Mouse (Mus musculus) kidney, postnatal 10 days (tissue): ENCODE measurements around the gene Lnpep.
"Not testable (repeated sequence)": the region's sequence is repeated elsewhere in the genome, so short reads cannot be mapped to it uniquely, and the experiment has no call there.

Experiments
- DNase-seq: peaks from one replicate; pipeline ENCODE4 v3.0.0; 2021; ENCODE audit warnings: mixed read lengths

Gene Lnpep

DNA sequence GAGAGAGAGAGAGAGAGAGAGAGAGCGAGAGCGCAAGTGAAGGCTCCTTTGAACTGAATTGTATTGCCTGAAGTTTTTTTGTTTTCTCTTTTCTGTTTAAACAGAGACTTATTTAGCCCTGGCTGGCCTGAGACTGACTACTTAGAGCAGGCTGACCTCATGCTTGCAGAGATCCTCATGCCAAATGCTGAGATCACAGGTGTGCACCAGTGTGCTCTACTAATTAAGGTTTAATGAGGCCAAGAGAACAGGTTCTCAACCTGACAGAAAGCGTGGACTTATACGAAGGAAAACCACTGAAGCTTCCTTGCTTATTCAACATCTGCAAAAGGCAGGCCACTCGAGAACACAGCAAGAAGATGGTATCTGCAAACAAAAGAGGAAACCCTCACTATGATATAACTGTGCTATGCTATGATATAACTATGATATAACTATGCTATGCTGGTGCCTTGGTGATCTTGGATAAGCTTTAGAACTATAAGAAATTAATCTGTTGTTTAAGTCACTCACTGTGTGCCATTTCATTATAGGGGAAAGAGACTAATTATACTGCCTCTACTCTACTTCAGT is 16.3 kb downstream of the Lnpep start:
- no peak for DNase-seq

DNA sequence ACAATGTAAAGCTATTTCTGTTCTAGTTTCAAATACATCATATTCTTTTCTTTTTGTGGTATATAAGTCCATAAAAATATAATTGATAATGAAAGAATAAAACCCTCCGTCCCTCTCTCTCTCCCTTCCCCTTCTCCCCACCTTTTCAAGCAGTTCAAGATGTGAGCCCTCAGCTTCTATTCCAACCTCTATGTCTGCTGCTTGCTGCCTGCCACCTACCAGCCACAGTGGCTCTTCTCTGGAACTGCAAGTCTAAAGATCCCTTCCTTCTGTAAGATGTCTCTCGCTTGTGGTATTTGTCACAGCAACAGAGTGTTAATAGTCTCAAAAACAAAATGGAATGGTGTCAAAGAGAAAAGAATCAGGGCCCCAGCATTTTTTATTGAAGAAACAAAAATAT is 20.3 kb downstream of the Lnpep start:
- DNase-seq, result no peak

DNA sequence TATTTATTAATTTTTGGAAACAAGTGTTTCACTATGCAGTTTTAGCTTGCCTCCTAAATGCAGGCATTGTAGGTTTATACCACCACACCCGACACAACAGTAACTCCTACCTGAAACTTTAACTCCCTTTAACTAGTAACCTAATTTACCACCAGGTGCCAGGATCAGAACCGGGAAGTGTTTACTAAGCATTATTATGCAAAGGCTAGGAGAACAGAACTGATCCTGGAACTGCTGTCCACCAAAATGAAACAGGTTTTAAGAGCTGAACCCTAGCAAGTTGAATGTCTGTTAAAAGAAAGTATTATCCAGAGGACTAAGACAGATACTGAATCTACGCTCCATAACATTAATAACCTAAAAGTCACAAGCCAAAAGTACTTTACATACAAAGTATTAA is 21.2 kb downstream of the Lnpep start:
- DNase-seq, result no peak

DNA sequence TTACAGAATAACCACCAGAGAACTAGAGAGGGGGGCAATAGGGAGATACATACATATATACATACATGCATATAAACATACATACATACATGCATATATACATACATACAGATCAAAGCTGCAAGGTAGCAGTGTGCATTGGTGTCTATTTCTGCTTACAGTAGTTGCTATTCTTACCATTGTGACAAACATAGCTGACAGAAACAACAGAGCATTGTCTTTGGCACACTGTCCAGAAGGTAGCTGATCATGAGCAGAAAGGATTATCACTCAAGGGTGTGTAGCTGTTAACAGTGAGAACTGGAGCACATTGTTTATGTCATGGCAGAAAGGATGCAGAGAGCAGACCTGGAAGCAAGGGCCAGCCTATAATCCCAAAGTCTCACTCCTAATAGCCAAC is 22.1 kb downstream of the Lnpep start:
- no peak for DNase-seq

DNA sequence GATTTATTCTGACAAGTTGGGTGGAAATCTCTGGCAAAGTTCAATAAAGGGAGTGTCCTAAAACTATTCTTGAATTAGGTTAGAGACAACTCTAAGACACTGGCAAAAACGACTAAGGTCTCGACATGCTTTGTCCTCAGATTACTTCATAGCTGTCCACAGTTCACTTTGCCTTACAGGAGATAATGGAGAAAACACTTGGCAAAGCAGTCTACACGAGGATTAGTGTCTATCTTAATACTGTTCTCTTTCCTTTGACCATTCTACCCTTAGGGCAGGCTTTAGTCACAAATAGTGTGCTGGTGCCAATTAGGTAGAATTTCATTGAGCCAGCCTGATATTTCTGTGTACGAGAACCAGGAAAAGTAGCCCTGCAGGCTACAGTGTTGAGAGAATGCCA is 22.5 kb downstream of the Lnpep start:
- no peak for DNase-seq

DNA sequence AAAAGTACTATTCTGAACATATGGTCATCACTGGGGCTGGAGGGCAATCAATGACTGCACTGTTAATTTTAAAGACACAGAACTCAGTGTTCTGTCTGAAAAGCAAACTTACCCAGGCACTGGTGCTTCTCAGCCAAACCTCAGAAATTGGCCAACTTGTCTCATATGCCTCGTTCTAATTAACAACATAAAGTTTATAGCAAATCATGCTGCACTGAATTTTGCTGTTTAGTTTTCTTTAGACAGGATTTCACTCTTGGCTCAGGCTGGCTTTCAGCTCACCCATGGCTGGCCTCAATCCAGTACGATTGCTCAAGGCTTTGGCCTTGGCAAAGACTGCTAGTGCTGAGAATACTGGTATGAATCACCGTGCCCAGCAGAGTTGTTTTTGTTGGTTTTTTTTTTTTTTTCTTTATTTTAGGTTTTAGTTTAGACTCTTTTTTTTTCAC is 24.0 kb downstream of the Lnpep start:
- peak; percentile 70 for DNase-seq

DNA sequence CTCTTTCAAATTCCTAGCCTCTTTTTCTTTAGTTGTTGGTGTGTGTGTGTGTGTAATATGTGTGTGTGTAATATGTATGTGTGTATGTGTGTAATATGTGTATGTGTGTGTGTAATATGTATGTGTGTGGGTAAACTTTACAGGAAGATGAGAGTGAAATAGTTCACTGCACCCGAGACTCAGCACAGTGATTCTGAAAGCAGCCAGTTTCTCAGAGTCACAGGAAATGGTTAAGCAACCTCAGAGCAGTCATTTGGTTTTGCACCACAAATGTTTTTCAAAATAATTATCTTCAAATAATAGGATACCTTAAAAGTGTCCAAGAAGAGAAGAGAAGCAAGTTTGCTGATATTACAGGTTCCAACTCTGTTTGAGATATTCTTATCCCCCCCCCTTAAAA is 24.8 kb downstream of the Lnpep start:
- DNase-seq, result no peak

DNA sequence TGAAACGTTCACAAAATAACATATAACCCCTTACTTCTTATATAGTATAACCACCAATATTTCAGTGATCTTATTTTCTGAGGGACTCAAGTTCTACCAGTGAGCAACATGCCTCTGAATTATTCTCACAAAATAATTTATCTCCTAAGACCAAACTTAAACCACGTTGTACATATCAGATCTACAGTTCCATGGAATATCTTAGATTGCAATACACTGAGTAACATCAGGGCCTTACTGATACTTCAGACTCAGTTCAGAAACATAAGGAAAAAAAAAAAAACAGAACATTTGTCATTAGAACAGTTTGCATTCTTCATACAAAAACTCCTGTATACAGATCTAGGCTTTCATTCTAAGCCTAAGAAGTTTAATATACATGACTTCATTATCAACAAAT is 26.5 kb downstream of the Lnpep start:
- DNase-seq, result no peak

DNA sequence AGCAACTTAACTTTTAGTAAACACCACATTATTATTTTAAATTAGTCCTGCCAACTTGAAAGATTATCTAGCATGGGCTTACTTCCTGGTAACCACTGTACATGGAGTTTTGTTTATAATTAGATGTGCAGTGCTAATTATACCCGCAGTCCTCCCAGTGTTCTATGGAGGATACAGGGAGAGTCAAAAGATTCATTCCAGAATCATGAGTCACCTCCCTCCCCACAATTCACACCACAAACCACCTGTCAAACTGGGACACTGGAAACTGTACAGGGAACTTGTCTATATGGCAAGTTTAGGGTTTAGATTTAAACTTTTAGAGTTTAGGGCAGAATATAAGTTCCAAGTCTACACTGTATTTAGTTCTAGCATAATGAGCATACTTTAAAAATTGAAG is 31.9 kb downstream of the Lnpep start:
- DNase-seq, result no peak

DNA sequence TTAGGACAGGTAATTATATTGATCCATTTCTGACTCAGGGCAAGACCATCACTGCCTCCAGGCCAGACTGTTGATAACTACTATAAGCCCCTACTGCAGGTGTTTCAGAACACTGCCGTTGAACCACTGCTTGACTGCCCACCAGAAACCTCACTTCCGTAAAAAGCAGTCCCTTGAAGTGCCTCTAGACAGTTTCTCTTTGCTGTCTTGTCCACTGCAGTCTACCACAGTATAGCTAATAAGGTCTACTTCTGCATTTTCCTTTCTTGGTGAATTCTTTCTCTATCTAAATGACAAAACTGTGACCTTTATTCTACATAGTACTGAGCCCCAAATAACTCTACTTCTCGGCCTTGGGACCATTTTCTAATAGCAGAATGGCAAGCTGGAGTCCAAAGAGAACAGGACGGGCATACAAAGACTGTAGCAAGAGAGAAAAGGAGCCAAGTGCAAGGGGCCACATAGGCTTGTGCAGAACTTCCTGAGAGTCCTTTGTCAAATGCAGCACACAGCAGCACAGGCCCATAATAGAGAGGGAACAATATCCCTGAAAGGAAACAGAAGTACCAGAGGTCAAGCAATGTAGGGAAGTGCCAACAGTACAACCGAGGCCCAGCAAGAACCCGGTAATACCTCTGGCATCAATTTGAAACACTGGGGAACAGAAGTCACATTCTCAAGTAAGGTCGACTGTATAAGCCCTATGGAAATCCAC is 37.4 kb downstream of the Lnpep start:
- DNase-seq, result no peak

DNA sequence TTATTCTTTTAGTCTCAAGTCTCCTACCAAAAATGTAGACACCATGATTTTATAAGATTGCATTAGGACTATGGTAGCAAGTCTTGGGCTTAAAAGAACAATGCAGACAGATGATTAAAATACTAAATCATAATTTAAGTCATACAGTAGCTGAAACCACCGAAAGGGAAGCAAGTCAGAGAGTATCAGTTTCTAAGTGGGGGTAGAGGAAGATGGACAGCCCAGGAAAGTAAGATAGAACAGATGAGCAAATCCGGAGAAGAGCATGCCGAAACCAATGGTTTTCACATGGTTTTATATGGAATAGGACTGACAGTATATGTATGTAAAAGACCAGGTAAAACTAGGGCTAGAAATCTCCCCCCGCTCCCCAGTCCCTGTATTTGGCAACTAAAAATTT is 39.7 kb downstream of the Lnpep start:
- no peak for DNase-seq

DNA sequence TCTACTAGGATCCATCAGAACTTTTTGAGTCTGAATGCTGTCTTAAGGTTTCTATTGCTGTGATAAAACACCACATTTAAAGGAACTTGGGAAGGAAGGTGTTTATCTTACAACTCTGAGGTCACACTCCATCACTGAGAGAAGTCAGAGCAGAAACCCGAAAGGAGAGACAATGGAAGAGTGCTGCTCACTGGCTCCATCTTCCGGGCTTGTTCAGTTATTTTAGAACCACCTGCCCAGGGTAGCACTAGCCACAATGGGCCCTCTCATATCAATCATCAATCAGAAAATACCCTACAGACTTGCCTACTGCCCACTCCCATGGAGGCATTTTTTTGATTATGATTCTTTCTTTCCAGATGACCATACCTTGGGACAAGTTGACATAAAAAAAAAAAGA is 41.0 kb downstream of the Lnpep start:
- DNase-seq, result no peak

DNA sequence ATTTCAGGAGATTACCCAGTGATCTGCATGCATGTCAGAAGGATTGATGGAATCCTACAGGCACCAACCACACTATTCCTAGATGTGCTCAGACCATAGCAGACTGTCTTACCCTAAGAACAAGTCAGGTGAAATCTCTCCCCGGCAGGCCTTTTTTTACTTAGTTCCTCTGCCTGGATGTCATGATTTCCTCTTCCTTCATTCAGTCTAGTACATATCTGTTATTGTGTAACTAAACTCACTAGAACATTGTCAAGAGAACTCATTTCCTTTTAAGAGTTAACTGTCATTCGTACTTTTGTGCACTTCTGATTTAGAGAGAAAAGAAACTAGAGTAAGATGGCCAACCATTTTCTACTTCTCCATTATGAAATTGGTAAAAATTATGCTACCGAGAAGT is 43.6 kb downstream of the Lnpep start:
- no peak for DNase-seq

DNA sequence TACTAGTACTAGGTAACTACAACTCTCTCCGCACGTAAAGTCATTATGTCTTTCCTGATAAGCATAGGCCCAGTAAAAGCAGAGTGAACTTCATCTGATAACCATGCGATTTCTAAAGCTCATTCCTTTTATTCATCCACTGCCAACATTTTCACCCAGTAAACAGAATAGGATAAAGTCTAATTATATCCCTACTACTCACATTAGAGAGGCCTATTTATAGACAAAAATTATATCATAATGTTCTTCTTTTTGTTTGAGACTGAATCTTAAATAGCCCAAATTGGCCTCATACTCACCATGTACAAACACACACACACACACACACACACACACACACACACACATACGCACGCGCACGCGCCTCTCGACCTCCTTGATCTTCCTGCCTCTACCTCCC is 48.5 kb downstream of the Lnpep start:
- DNase-seq, result no peak

DNA sequence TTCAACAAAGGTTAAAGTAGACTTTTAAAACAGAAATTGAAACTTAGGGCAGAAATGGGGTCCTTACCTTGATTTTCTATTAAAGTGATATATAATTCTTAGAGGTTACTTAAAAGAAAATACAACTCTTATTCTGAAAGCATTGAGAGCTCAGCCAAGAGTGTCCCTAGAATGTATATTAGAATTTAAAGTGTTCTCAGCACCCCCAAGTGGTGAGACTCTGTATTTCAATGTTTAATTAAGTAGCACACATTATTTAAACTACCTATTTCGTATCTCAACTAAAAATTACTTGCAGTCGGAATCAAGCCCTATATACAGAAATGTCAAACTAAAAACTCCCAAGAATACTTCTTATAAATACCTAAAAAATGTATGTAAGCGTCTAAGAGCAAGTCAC is 57.8 kb downstream of the Lnpep start:
- peak; percentile 20 for DNase-seq

DNA sequence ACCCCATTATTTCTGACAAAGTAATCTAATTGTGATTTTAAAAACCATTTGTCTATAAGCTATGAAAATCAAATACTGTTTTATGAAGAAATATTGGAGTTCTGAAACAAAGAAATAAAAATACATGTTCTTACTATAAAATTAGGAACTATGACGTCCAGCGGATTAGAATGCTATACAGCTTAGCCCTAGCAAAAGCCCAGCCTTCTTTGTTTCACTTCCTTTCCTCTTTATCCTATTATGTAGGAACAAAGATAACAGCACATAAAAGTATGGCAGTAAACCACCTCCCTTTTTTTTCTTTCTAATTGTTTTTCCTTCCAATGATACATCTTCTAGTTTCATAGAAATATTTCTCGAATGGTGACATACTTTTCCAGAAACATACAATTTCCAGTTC is 75.9 kb downstream of the Lnpep start:
- no peak for DNase-seq

DNA sequence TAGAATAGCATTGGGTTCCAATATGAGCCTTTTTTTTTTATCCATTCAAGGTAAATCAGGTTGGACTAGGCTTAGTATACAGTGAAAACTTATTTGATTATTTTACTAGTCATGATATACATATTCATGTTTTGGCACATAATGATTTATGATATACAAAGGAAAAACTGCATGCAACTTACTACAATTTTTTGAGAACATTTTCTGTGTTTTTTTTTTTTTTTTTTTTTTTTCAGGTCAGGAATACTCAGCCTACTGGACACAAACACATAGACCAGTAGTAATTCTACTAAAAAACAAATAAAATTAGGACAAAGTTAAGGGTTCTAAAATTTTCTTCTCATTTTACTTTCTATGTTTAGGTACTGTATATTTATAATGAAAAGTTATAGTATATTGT is 93.5 kb downstream of the Lnpep start:
- no peak for DNase-seq

DNA sequence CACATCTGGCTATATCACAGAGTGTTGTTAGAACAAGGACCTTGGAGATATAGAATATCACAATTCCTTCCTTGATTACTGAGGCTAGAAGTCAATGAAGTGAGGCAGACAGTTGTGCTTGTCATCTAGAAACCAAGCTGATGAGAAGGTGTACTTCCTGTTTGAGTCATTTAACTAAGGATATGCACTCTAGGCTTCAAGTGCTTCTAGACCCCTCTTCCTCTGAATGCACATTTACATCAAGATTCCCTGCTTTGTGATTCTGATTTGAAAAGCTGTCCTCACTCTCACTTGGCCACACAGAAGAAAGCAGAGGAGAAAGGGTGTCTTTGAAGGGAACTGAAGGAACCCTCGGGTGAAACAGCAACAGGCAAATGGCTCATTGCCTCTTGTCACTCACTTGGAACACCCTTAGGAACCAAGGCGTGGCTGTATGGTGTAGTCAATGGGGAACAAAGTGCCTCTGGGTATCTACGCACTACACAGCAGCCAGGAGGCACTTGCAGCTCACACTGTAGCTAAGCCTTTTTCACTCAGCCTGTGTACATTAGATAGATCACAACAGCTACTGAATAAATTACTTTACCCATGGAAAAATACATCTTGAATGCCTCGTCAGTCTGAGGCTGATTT is 108.3 kb downstream of the Lnpep start:
- DNase-seq, result no peak

DNA sequence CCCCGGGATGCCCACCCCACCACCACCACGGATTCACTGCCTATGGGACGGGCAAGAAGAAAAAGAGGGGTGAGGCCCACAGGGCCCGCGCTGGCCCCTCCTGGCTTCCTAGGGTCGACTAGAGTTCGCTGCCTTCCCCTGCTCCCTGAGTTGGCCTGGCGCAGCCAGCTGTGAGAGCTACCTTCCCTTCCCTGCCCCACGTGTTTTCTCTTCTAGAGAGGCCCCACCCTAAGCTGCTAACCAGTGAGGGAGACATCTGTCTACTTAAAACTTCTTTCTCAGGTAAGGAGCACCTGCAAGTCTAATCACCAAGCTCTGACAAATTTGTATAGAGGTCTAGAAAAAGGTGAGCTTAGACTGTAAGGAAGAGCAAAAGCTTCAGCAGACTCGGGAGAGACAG is 118.2 kb downstream of the Lnpep start:
- DNase-seq, result no peak

DNA sequence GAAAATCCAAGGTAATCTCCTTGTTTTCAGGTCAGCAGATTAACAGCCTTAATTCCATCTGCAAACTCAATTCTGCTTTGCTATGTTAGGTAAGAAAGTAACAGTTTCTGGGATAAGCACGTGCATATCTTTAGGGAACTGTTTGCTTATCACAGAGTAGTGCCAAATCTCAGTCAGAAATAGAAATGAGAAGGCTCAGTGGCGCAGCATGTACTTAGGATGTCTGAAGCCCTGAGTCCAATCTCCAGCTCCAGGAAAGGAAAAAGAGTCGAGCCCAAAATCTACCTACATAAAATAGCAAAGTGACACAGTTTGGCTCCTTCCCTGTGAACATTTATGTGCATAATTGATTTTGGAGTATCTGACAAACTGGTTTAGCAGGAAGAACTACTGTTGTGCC is 125.6 kb downstream of the Lnpep start:
- no peak for DNase-seq

DNA sequence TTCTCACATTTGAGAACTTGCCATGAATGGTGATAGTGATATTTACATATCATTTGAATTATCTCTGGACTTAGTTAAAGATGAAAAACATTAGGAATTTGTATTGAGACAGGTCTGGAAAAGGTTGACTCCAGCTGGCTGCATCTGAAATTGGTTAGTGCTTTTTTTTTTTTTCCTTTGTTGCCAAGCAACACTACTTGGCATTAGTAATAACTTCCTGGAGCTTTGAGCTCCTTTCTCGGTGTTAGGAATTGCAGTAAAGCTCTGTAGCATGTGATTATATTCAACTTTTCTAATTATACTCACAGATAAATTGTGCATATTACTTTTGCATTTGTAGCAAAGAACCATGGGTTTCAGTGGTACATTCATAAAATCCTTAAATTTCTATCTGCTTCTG is 126.0 kb downstream of the Lnpep start:
- no peak for DNase-seq

DNA sequence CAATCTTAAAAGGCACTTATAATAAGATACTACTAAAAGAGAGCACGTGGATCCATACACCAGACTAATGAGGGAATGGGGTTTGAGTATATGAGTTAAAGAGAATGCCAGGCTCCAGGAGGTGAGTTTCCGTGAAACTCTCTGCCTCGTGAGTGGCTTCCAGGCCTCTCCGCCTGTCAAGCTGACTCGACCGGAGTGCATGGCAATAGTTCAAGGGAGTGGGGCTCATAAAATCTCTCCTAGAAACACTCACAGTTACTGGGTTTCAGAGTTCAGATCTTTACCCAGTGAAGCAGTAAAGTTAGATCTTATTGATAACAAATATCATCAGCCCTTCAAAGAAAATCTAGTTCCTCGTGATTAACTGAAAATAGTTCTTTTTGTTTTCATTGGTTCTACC is 128.1 kb downstream of the Lnpep start:
- no peak for DNase-seq

DNA sequence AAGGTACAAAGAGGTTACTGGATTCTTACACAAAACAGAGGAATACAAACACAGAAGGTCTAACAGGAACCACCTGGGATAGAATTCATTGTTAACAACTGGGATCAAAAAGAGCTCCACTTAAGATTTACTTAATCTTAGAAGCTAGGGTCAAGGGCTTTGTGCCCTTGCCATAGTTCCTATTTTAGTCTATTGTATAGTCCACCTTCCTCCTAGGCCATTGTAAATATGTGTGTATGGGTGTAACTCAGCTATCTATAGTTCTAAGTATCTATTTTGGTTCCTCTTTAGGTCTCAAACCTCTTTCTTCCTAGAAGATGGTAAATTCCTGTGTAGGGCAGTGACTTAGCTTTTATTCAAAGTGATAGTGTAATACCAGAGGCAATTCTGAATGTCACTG is 128.6 kb downstream of the Lnpep start:
- DNase-seq, result not testable (repeated sequence)

DNA sequence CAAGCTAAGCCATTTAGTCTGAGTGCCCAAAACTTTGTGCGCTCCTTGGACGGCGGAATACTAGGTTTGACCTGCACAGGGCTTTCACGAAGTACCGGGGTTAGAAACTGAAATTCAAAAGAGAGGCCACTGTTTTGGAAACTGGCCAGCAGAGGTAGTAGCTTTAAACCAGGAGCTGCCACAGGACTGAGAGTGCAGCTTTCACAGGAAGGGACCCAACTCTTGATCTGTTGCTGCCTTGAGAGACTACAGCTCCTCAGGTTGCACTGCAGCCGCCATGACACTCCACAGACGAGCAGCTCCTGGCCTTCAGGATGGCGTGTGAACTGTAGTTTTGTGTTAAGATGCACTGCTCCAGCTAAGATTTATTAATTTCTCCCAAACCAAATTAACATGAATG is 132.7 kb downstream of the Lnpep start:
- peak; percentile 8 for DNase-seq

DNA sequence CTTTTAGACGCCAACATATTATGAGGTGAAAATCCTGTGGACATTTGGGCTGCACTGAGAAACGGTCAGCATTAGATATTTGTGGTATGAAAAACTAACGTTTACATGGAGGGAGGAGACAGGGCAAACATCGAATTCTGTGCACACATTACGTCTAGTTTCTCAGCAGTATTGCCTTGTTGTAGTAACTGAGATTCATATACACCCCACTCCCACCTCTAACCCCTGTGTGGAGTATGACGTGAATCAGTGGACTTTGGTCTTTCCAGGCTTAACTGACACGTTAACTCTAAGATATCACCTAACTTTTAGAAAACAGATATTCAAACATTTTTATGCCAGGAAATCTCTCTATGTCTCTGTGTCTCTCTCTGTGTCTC is 133.2 kb downstream of the Lnpep start:
- DNase-seq, result no peak
